Mouse (Mus musculus) thymus, postnatal 25 days (tissue): Measurements from ENCODE around the gene Pafah1b2.
A peak's percentile ranks its signal among the peaks of the same experiment; 100 is the strongest.

ENCODE experiments used
- DNase-seq: peaks from one replicate; pipeline ENCODE4 v3.0.0; 2022

Gene Pafah1b2

DNA sequence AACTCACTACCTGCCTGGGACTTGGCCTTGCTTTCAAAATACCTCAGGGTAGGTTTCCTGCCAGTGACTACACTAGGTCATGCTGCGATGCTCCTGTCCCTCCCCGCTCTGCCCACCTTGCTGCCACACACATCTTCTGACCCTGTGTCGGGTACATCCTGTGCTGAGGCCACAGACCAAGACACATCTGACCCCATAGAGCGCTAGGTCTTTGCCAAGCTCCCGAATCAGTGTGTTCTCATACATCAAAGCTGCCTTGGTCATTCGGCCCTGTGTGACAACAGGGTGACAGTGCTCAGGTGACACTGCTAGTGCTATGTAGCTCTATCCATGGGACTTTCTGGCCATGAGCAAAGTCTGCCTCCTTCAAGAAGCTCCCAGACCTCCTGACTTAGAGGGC is 72.7 kb downstream of the Pafah1b2 start:
- DNase-seq = no peak

GRCm38 (mm10) chr9:45938952-45939637 is 73.4 kb downstream of the Pafah1b2 start:
- DNase-seq = no peak

DNA sequence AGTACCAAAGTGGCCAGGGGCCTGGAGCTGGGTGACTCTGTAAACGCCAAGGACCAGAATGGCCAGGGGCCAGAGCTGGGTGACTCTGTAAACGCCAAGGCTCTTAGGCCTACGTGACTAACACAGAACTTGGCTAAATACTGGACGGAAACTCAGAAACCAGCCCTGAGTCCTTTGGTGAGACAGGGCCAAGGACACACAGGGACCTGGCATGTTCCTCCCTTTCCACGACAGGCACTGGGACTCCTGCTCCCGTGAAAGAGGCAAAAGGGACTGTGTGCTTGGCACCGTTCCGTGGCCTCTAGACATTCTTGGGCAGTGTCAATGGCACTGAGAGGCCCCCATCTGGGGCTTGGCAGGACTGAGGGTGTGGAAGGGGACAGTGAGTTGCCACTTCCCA is 74.4 kb downstream of the Pafah1b2 start:
- DNase-seq = no peak

DNA sequence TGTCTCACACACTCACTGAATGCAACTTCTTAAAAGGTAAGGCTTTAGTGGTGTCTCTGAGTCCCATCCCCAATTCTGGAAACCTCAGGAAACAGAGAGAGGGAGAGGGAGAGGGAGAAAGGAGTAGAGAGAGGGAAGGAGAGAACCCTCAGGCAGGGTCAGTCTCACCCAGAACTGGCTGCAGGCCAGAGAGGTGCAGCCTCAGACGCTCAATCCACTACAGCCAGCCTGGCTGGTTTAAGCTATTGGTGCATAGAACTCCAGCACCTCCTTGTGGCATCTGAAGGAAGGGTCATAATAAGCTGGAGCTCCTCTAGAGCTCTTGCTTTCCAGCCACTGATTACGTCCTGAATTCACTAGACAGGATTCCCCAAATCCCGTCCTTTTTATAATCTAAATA is 75.6 kb downstream of the Pafah1b2 start:
- DNase-seq = peak; percentile 59

- no peak for DNase-seq
Observed at GRCm38 (mm10) chr9:45935628-45936210, 76.8 kb downstream of the Pafah1b2 start, which contains the start of gene Tagln. TSS of gene Tagln (minus strand) at chr9:45936058.

DNA sequence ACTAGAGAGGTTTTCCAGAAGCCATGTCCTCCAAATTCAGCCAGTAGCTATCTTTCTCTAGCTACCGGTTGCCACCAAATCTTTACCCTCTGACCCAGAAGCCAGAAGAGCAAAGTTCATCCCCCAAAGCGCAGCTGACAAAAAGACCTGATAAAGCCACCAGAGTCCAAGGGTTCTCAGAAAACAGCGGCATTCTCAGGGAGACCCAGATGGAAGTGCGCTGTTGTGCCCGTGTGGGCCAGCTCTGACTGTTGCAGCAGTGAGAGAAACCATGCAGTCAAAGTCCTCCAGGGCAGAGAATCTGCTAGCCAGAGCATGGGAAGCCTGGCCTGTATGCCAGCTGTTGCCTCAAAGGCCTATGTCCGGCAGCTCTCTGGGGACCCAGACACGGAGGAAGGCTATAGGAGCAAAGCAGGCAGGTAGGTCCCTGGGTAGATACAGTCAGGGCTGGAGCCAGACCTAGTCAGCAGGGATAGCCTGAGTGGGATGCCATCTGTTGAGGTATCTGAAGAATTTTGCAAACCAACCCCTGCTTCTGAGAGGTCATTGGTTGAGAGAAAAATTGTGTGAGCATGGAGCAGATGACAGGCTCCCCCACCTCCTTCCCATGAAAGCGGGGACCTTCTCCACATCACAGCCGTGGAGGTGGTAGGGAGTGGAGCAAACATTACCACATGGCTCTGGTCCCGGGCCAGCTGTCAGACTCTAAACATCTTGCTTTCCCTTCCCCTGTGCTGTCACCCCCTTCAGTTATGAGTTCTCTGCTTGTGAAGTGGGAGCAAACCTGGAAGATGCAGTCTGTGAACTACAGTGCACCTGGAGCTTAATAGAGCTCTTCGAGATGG is 79.7 kb downstream of the Pafah1b2 start:
- peak; percentile 36 for DNase-seq

DNA sequence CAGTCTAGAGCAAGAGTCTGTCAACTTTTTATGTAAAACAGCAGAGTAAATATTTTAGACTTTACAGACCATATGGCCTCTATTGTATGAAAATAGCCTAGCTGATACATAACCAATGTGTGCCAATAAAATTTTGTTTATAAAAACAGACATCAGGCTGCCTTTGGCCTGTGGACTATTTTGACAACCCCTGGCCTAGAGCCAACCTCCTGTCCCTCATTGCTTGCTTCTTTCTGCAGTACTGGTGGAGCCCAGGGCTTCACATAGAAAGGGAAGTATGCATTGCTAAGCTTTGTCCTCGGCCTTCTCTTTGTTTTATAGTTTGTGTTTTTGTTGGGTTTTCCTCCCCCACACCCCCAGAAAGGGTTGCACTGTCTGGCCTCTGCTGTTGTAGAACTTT is 80.5 kb downstream of the Pafah1b2 start:
- no peak for DNase-seq

DNA sequence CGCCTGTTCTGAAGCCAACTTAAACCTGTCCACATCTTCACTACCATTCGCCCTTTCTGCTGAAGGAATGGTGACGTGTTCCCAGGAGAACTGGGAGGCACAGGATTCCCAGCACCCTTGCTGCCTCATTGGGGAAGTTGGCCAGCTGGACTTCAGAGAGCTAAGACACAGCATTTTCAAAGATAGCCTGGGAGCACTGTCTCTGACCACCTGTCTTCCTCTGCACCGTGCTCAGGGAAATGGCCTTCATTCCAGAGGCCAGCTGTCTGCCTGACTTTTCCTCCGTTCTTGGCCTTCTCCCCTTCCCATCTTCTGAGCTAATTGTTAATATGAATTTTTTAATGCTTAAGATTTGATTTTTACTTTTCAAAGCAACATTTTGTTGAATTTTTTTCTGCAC is 83.2 kb downstream of the Pafah1b2 start:
- no peak for DNase-seq

DNA sequence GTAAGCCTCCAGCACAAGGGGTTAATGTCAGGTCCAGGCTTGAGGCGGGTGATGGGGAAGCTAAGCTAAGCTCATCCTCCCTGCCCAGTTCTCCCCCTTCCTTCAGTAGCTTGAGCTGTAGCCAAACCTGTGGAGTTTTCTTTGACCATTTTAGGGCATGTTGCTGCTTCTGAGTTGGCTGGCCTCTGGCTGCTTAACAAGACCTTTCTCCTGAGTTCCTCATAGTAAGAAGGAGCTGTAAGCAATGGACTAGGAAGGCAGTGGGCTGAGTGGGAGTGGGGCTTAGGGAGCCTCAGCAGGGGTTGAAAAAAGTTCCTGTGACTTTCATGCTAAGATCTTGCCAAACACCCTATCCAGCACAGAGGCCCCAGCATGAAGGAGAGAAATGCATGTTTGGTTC is 92.6 kb downstream of the Pafah1b2 start:
- no peak for DNase-seq

DNA sequence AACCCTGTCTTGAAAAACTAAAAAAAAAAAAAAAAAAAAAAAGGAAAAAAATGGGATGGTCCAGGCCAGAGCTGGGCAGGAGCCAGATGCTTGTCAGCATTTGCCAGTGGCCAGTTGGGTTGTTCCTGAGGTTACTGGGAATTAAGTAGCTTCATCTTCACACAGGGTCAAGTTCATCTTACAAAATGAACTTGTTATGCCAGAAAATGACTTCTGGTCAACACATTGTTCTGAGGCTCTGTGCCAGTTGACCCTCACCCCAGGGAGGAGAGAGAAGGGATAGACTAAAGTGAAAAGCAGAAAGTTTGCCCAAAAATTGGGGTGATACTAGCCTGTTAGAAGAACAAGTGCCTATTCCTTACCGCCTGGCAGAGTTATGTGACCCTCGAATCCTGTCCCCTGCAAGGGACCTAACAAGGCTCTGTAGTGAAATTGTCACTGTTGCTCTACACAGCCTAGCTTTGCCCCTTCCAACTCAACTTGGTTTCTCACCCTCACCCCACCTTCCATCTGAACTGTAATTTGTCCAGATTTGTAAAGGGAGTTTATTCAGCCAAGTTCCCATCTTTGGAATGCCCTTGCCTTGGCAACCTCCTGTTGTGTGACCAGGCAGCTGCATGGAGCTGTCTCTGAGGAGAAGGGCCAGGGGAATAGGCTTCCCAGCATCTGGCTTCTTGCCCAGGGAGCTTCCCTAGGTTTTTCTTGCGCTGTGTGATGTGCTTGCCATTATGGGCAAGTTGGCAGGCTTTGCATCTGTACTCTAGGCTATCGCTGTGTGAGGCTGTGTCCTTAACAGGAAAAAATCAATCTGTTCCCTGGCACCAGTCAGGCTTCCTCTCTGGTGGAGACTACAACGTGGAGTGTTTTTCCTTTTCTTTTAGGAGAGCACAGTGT is 95.2 kb downstream of the Pafah1b2 start:
- no peak for DNase-seq

DNA sequence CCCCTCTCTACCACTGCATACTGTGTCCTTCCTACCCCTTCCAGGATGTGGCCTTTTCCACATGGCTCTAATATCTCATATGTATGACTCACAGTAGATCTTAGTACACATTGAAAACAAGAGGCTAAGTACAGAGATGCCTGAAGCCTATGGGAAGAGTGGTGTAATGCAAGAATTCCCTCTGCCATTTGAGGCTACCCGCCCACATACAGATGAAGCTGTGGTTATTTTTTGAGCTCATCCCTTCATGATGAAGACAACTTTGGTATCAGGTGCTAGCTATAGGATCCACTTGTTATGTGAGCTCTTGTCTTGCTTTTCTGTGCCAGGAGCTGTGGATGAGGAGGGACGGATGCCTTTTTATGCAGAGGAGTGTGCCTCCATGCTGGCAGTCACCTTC is 96.8 kb downstream of the Pafah1b2 start:
- DNase-seq = no peak
